Mouse (Mus musculus) heart, postnatal 10 days (tissue): ENCODE results near the gene Cachd1. TPM values are rescaled to one million over a fixed set of nuclear protein-coding genes. Genes with fewer than 3 reads are reported as not detected.
A peak's percentile ranks its signal among the peaks of the same experiment; 100 is the strongest.

Experiments used
- DNase-seq, 2 experiments: peaks; one replicate each; pipeline ENCODE4 v3.0.0; 2021
- intact Hi-C: fragments of 180-260 bp; cut with DNase I; formaldehyde crosslinking; loops from one replicate; pipeline ENCODE4 v1.15.1; 2025
- total RNA-seq, 2 experiments: library from RNA; stranded (reverse); gene quantifications; 2 replicates each; pipeline ENCODE4 v1.2.3; 2021

Gene Cachd1
- total RNA-seq, 2 experiments from 2014 or later = 5.5 to 8.5 TPM

DNA sequence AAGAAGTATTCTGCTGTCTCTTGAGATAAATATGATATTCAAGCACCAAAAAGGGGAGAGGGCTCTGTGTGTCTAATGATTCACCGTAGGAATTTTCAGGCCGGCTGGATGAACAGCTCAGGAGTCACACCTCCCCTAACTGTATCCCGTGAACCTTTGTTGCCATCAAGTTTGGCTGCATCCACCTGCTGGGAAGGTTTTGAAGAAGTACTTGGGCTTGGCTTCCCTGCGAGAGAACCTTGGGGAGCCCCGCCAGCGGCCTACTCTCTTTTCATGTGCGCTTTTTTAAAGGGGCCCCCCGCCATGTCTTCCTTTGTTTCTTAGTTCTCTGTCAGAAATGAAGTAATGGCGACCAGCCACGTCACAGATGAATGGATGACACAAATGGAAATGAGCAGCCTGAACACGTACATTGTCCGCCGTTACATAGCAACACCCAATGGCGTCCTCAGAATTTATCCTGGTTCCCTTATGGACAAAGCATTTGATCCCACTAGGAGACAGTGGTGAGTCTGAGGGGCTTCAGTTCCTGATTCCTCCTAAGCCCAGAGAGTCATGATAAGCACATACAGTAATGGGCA, 198.1 kb downstream of the Cachd1 start:
- DNase-seq = no peak
- intact Hi-C loops = no loop called here

DNA sequence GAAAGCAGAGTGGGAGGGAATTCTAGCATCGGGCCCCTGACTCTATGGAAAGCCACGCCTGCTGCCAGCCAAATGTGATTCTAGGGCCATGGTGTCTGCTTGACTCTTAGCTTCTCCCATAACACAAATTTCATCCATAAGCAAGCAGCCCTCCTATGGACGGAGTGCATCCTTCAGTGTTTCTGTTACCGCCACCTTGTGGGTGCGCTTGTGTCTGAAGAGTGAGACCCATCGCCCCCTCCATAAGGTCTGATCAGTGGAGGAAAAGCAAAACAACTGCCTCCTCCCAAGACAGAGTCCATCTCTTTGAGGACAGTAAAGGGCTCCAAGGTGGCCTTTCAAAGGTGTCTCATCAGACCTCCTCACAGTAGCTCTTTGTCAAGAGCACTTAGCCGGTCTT, 201.0 kb downstream of the Cachd1 start:
- no peak for DNase-seq
- intact Hi-C loops = no loop called here

DNA sequence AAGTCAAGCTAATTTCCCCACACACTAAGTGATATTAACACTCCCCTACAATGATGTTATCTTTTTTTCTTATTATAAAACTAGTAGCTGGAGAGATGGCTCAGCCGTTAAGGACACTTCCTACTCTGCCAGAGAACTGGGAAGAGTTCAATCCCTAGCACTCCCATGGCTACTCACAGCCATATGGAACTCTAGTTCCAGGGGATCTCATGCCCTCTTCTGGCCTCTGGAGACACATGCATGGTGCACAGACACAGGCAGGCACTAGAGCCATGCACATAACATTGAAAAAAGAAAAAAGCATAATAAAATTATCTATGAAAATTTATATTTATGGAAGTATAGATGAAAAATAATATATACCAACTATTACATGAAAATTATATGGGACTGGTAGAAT, 210.7 kb downstream of the Cachd1 start:
- DNase-seq = no peak
- intact Hi-C loops = no loop called here

DNA sequence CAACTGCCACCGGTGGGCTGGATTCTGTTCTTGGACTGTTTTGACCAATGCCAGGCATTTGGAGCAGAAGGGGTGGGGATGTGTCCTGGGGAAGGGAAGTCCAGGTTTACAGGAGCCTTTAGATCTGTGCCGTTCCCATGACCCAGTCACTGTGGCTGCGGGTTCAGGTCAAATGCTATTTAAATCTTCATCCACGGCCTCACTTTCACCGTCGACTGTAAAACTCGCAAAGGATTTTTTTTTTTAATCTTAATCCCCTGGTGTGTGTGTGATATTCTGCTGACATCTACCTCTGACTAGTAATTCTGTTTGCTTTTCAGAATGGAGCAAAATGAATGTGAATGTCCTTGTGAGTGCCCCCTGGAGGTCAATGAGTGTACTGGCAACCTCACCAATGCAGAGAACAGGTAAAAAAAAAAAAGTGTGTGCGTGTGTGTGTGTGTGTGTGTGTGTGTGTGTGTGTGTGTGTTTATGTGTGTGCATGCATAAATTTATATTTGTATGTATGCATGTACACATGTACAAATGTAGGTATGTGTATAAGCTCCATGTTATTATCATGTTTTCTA, 211.8 kb downstream of the Cachd1 start:
- DNase-seq = peak in 1 of 2 experiments; percentile 64
- intact Hi-C loops = loop anchor here (1.0 to 2.0 kb wide), 3 partner anchors 212 to 400 kb away; partner anchors contain the start of gene Cachd1

DNA sequence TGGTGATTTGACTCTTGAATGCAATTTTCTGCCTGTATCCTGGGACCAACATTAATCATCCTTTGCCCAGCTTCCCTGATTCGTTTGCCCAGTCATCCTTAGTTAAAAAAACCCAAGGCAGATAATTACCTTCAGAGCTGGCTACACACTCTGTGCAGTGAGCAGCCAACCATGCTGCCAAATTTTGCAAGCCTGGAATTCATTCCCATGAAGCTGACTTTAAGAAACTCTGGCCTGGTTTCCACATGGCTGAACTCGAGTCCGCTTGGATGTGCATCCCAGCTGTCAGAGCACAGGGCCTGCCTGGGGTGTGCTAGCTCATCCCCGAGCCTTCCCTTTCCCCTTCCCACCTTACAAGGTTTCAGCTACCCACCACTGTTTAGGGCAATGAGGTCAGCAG, 214.5 kb downstream of the Cachd1 start:
- DNase-seq = peak in 1 of 2 experiments; percentile 32
- intact Hi-C loops = no loop called here

DNA sequence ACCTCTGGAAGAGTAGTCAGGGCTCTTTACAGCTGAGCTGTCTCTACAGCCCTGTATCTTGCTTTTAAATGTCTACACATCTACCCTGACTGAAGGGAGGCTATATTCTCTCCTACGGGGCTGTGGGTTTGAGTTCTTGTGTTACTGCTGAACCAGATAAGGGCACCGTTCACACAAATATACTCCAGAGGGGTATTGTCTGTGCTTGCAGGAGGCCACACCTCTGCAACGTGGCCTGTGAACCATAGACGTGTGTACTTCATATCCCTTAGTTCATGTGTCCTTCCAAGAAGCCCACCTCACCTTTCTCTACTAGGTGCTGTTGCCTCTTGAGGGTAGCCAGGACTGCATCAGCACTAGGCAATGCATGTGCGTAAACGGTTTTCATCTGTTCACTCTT, 215.6 kb downstream of the Cachd1 start:
- no peak for DNase-seq
- intact Hi-C loops = no loop called here

DNA sequence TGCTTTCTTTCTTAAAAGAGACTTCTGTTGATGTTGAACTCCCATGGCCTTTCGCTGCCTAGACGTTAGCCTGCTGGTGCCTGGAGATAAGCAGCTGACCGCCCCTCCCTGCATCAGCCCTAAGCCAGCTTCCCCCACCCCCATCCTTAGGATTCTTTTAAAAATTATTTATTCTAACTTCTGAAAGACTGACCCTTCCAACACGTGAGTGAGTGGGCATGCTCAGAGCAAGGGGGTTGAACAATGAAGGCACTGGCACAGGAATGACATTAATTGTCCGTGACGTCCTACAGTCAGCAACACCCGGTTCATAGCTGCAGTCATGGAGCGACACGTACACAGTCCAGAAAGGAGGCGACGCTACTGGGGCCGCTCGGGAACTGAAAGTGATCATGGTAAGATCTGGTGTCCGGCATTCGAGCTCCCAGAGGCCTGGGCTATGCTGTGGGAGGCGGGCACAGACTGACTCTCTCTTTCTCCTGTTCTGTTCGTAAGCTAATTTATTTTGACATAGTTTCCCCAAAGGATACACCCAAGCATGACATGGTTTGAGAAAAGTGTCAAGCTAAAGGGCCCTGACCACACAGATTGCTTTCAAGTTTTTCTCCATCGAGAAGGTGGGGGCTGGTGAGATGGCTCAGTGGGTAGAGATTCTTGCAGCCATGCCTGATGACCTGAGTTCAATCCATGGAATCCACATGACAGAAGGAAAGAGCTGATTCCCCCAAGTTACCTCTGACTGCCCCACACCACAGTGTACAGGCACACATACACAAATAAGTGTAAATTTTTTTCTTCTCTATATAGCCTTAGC, 218.2 kb downstream of the Cachd1 start:
- peak; percentile 6 to 8 for DNase-seq
- intact Hi-C loops = loop anchor here (1.0 kb wide), 1 partner anchor 75 kb away; no protein-coding TSS in a partner anchor

DNA sequence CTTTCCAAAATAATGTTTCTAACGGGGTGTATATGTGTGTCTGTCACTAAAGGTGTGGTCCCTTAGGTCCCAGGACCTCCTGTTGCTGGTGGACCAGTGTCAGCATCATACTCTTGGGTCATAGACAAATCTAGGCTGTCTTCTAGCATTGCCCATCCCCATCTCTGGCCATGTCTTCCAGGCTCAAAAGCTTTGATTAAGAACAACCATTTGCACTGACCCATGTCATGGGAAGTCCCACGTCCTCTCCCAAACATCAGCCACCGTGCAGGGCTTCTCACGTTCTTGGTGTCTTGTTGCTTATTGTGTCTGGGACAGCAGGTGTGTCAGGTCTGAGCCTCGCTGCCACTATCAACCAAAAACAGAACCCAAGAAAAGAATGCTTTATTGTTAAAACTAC, 219.1 kb downstream of the Cachd1 start:
- no peak for DNase-seq
- intact Hi-C loops = loop anchor here (1.0 kb wide), 1 partner anchor 74 kb away; no protein-coding TSS in a partner anchor

DNA sequence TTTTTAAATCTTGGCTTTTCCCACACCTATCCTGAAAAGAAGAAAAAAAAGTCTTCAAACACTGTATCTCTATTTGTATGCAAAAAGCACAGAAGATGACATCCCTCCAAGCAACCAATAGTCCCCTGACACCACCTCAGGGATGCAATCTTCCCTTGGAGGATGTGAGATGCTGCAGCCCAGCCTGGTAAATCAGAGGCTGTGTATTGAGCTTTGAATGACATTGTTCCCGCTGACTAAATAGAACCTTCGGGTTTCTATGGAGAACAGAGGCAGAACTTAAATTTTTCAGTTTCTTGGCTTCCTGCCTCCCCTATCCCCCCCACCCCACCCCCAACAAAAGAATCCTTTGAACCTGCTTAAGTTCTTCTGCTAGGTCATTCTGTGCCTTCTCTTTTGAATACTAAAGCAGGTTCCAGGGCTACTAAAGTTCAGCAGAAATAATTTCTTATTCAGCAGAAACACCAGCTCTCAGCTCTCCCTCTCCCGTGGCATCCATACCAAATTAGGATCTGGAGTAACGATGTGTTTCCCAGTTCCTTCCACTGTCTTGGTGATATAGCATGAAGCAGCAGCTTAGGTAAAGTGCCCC, 219.7 kb downstream of the Cachd1 start:
- DNase-seq = no peak
- intact Hi-C loops = no loop called here

DNA sequence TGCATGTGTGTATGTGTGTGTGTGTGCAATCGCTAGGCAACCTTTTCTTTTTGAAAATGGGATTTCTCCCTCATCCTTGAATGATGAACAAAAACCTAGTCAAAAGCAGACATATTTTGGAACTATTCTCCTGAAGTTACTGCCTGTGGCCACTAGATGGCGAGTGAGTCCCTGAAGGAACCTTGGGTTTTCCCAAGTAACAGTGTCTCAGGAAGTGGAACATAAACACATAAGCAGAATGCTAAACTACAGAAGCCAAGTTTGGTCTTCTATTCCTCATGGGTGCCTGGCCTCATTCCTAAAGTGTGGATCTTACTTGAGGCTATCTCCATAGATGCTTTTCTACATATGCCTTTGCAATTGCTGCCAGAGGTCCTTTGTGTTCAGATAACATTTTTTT, 221.7 kb downstream of the Cachd1 start:
- intact Hi-C loops = loop anchor here (1.0 kb wide), 1 partner anchor 148 kb away; no protein-coding TSS in a partner anchor
- peak; percentile 56 to 74 for DNase-seq

DNA sequence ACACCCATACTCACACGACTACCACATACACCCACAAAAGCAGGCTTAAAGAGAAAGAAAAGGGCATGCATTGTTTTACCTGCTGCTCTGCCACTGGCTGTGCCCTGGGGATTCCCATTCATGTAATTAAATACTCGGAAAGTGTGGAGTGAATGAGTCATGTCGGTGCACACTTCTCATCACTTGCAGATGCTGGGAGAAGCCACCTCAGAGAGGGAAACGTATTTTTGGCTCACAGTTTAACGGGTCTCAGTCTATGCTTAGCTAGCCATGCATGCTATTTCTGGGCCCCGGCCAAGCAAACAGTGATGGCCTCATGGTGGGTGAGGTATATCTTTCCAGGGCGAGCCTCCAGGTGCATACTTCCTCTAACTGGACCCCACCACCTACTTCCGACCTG, 222.4 kb downstream of the Cachd1 start:
- no peak for DNase-seq
- intact Hi-C loops = loop anchor here (1.0 kb wide), 1 partner anchor 147 kb away; no protein-coding TSS in a partner anchor

DNA sequence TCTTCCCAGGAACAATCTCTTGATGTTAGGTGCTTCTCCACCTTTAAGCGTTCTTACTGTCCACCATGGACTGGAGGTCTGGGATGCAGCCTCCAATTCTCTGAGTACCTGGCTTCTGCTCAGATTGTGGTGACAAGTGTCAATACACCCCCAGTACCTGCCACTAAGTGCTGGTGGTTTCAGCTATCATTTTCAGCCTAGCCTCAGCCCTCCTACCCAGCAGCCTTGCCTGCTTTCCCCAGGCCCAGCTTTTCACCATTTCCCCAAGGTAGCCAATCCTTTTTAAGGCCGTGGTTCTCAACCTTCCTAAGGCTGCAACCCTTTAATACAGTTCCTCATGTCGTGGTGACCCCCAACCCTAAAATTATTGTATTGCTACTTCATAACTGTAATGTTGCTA, 224.1 kb downstream of the Cachd1 start:
- intact Hi-C loops = no loop called here
- no peak for DNase-seq

DNA sequence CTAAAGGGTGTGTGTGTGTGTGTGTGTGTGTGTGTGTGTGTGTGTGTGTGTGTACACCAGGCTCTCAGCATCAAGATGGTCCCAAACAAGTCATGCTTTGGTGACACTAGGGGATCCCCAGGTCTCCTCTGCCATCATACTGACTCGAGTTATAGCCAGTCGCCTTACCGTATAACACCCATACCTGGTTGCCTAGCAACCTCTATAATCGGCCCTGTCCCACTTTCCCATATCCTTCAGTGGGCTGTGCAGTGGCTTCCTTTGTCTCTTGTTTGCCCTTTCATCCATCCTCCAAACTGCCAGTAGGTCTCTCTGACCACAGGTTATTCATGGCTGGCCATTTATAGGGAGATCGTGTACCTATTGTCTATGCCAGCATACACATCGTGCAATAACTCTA, 224.6 kb downstream of the Cachd1 start:
- no peak for DNase-seq
- intact Hi-C loops = no loop called here

DNA sequence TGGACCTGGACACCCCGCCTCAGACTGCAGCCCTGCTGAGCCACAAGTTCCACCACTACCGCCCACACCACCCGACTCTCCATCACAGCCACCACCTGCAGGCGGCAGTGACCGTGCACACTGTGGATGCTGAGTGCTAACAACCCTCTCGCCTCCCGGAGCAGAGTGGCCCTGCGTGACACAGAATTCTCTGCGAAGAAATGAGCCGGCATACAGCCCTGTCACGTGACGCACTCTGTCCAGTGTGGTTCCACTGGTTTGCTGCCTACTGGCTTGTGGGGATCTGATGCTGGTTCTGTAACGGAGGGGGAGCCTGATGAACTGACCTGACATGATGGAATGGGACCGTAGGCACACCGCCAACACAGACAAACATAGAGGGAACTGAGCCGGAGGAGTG, 226.5 kb downstream of the Cachd1 start:
- no peak for DNase-seq
- intact Hi-C loops = no loop called here

DNA sequence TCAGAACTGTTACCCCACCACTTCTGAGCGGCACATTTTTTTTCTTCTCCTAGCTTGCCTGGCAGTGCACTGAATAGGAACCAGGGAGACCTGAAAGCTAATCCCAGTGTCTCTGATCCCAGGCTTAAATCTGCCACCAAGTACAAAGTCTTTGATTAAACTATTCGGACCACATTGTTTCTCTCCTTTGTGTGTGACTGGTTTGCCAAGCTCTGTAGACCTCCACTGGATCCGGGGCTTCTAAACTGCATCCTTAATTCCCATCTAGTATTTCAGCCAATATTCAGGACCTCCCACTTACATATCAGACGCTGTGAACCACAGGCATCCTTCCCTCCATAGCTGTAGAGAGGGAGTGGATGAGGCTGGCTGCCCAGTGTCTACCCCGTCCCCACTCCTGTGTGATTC, 231.9 kb downstream of the Cachd1 start:
- intact Hi-C loops = no loop called here
- no peak for DNase-seq

DNA sequence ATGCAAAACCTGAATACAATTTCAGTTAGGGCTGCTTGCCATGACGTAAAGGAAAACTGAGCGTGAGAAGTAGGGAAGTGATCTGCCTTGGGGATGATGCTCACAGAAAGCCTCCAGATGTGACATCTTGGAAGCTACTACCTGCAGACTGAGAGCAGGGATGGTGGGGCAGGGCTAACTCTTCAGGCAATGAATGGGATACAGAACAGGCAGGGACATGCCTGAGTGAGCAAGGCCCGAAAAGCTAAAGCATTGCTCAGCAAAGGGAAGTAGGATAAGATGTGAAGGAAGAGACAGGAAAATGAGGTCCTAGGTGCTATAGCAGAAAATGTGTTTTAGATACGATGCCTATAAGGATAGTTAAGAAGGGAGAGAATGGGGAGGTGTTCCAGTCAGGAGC, 232.6 kb downstream of the Cachd1 start:
- DNase-seq = no peak
- intact Hi-C loops = no loop called here

DNA sequence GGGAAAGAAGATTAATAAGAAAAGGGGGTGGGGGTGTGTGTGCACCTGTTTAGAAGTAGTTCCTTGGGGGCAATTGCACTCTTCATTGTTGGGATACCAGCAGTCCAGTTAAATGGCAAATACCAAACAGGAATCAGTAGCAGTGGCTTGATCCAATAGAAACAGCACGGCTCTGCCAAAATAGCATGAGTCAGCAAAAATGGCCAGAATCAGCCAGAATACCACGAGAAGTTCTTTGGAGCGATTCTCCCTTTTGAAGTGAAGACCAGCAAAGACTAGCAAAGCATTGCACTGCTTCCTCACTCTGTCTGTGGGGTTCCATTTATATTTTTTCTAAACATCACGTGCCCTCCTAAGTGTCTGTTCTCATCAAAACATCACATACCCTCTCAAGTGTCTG, 241.3 kb downstream of the Cachd1 start:
- intact Hi-C loops = no loop called here
- DNase-seq = no peak

DNA sequence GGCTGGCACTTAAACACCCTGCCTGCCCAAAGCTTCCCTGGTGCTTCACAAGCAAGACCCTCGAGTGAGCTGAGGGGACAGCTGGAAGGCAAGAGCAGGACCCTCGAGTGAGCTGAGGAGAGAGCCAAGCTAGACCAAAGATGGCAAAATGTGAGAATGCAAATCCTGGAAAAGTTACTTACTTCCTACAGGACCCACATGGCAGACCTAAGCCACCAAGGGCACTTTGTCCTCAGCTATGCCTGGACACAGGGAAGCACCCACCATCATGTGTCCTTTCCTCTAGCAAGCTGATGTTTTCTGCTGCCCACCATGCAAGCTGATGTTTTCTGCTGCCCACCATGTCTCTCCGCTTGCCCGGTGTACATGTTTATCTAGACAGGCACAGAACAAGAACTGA, 244.1 kb downstream of the Cachd1 start, which contains the start of gene Gm10577:
Gm10577 (minus strand) TSS at position 101 of the 400 bp plus-strand sequence.
- DNase-seq = no peak
- intact Hi-C loops = no loop called here

DNA sequence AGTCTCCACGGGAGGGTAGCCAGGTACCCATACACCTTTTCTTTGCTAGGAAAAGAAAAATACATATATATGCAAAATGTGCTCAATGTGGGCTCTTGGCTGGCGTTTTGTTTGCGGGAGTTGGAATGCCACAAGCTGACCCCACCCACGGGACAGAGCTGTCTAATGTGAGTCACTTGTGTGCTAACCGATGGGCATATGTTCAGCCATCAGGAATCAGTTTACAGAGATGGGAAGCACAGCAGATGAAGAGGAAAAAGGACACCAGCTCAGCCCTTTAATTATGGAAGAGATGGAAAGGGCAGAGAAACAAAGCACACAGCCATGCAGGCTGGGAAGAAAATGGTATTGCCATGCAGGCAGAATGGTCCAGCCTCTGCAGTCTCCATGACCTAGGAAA, 250.1 kb downstream of the Cachd1 start:
- intact Hi-C loops = no loop called here
- no peak for DNase-seq

DNA sequence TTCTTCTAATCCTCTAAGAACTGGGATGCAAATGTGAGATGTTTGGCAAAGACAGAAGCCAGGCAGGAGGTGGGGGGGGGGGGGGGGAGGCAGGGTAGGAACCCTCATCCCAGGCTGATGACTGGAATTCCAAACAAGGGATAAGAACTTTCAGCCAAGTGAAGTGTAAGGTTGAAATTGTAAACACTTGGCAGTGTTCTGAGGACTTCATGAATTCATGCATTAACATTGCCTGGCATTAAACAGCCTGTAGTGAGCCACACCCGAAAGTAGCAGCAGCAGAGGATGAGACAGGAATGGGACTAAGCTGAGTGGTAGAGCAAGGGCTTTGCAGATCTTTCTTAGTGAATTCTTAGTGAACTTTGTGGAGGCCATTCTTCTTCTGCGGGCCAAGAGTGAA, 250.5 kb downstream of the Cachd1 start:
- no peak for DNase-seq
- intact Hi-C loops = no loop called here

DNA sequence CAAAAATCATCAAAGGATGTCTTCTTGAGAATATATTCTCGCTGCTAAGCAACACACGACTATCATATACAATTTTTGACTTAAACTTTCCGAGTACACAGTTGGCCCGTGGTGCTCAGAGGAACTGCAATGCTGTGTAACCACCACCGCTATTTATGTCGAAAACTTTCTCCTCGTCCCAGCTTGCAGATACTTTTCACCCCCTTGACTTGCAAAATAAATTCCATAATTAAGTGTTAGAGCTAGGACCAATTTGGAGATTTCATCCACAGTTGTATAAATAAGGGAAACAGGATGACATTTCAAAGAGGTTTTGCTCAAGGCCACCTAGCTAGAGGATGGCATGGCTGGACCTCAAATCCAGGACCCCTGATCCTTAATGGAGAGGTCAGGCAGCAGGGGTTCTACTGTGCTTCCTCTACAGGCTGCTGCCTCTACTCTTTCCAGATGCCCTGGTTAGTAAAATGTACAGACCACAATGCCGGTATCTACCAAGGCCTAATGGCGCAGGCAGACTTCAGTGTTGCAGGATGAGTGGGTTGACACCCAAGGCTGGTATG, 251.5 kb downstream of the Cachd1 start:
- no peak for DNase-seq
- intact Hi-C loops = no loop called here
